Mouse (Mus musculus) spleen, adult 2 months (tissue): ENCODE measurements around the gene Map3k4.

ENCODE experiments used
- CTCF ChIP-seq: fragments of 200-500 bp; IDR thresholded peaks from 2 replicates; pipeline ENCODE4 v1.5.1; 2011; ENCODE audit warnings: mild to moderate bottlenecking, inconsistent platforms; ENCODE audit not compliant: insufficient read depth, insufficient read length, insufficient replicate concordance; ENCODE audit errors: extremely low read depth
- POLR2A ChIP-seq: fragments of 200-500 bp; IDR thresholded peaks from 2 replicates; pipeline ENCODE4 v1.6.1; 2011; ENCODE audit warnings: low read depth, low read length, inconsistent platforms

GRCm38 (mm10) chr17:12300896-12301706, 17.5 kb downstream of the Map3k4 start:
- TF ChIP-seq CTCF, result peak; percentile 82; the same call in 1 of the 2 replicates
- no peak for TF ChIP-seq POLR2A
